Mouse (Mus musculus) lung, embryonic 16.5 days (tissue): Measurements from ENCODE around the gene Col27a1. TPM values are rescaled to one million over a fixed set of nuclear protein-coding genes. Genes with fewer than 3 reads are reported as not detected.

ENCODE experiments used
- ATAC-seq: fragments of 200-750 bp; cut with Nextera tagmentation; 2 replicates; pipeline ENCODE4 v1.8.0; 2017; ENCODE audit warnings: low read depth, mild to moderate bottlenecking, moderate library complexity
- H3K27ac ChIP-seq: fragments of 300-500 bp; sonication (generic); 2 replicates; pipeline ENCODE4 v1.5.1; 2014; ENCODE audit warnings: mild to moderate bottlenecking, control low read depth, low read length
- H3K27me3 ChIP-seq: fragments of 300-500 bp; sonication (generic); 2 replicates; pipeline ENCODE4 v1.6.1; 2014; ENCODE audit warnings: low read depth, low read length, mixed read lengths; ENCODE audit not compliant: control insufficient read depth, insufficient read depth
- H3K36me3 ChIP-seq: fragments of 300-500 bp; sonication (generic); 2 replicates; pipeline ENCODE4 v1.6.1; 2014; ENCODE audit warnings: low read length; ENCODE audit not compliant: control insufficient read depth, insufficient read depth
- H3K4me1 ChIP-seq: fragments of 300-500 bp; sonication (generic); replicated peaks from 2 replicates; pipeline ENCODE4 v1.6.1; 2014; ENCODE audit warnings: low read length, mixed read lengths; ENCODE audit not compliant: control insufficient read depth, insufficient read depth
- H3K4me2 ChIP-seq: fragments of 300-500 bp; sonication (generic); 2 replicates; pipeline ENCODE4 v1.6.1; 2014; ENCODE audit warnings: low read depth, low read length, control low read depth
- H3K4me3 ChIP-seq: fragments of 300-500 bp; sonication (generic); 2 replicates; pipeline ENCODE4 v1.5.1; 2014; ENCODE audit warnings: mild to moderate bottlenecking, low read length, control low read depth
- H3K9ac ChIP-seq: fragments of 300-500 bp; sonication (generic); 2 replicates; pipeline ENCODE4 v1.6.1; 2014; ENCODE audit warnings: low read length, control low read depth
- H3K9me3 ChIP-seq: fragments of 300-500 bp; sonication (generic); 2 replicates; pipeline ENCODE4 v1.6.1; 2016; ENCODE audit warnings: low read length; ENCODE audit not compliant: control insufficient read depth
- WGBS: fragments of 180-500 bp; shearing (Covaris S2); extraction: QIAGEN DNeasy Blood & Tissue Kit; methylation state at CpG from one replicate; pipeline ENCODE4 v1.1.7; 2014; 5-methylcytosine and 5-hydroxymethylcytosine counted together
- polyA plus RNA-seq: library from polyadenylated mRNA; unstranded; fragments of >200 nt; fragmentation: Nextera tagmentation; extraction: Ambion mirVana; gene quantifications from 2 replicates; pipeline ENCODE4 v1.2.1, GENCODE M21; 2015

The Col27a1 gene
- 16.4 and 18.3 TPM in 2 replicates for polyA plus RNA-seq

DNA sequence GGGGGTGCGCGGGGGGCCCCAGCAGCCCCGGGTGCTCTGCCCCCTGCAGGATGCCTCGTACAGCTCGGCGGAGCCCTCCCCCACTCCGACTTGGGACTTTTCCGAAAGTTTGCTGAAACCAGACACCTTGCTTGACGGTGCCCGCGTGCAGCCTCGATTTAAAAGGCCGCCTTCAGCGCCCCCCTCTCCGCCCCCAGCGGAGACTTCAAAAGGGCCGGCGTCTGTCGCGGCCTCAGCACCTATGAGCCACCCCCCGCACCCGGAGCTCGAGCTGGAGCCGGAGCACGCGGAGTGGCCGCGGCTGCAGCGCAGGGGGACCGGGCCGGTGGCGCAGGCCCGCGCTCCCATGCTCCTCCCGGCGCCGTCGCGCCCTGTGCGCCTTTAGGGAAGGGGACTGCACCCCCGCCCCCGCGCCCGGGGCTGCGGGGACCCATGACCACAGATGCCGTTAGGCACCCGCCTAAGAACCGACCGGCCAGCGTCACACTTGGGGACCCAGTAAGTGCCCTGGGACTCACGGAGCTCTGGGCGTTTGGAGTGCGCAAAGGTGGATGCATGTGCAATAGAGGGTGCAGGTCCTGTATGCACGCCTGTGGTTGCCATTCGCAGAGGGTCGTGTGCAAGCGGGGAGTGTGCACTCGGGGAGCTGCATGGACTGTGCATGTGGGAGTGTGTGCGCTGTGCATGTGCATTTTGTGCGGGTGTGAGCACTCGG lies at the start of gene Col27a1:
Gene Col27a1, plus strand, starts transcription at position 98 of the 715 bp plus-strand sequence.
- under 1% methylated on average over 61 of the region's 61 CpGs for WGBS
- H3K4me2 ChIP-seq, result peak within 1 kb of the TSS; percentile 96
- H3K27ac ChIP-seq, result peak within 1 kb of the TSS; percentile 67

DNA sequence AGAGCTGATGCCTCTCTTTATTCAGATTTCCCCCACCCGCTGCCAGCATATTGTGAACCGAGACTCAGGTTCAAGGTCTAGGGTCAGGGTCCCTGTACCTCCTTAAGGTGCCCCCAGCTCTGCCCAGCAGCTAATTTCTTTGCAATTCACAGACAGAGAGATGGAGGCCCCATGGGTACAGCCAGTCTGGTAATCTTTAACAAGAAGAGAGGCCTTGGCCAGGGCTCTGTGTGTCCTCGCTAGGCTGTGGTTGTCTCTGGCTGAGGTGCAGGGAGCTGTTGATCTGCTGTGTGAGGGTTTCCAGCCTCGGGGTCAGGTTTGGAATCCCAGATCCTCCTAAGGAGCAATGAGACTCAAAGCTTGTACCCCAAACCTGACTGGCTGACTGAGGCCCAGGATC lies 48.2 kb upstream of the Col27a1 start:
- no peaks in the 10 kb centered on the region for H3K27me3 ChIP-seq
- H3K36me3 ChIP-seq, result no peaks in the 10 kb centered on the region
- H3K9ac ChIP-seq, result no peak overlapping the region
- H3K4me1 ChIP-seq, result no peaks in the 10 kb centered on the region
- no peak overlapping the region for H3K4me3 ChIP-seq
- ATAC-seq, result no peak
- no peak overlapping the region for H3K4me2 ChIP-seq
- no peaks in the 10 kb centered on the region for H3K9me3 ChIP-seq
- WGBS, result 79% methylated on average over 4 of the region's 4 CpGs
- H3K27ac ChIP-seq, result no peak overlapping the region

More for the DNA sequence above, at the start of gene Col27a1:
- no peaks in the 10 kb centered on the region for H3K36me3 ChIP-seq
- H3K4me3 ChIP-seq, result peak within 1 kb of the TSS; percentile 88
- peak; percentile 45 for ATAC-seq
- no peaks in the 10 kb centered on the region for H3K9me3 ChIP-seq
- peak within 1 kb of the TSS; percentile 91 for H3K9ac ChIP-seq
- peaks cover 11% of the 10 kb centered on the region for H3K27me3 ChIP-seq
- H3K4me1 ChIP-seq, result peaks cover 30% of the 10 kb centered on the region

DNA sequence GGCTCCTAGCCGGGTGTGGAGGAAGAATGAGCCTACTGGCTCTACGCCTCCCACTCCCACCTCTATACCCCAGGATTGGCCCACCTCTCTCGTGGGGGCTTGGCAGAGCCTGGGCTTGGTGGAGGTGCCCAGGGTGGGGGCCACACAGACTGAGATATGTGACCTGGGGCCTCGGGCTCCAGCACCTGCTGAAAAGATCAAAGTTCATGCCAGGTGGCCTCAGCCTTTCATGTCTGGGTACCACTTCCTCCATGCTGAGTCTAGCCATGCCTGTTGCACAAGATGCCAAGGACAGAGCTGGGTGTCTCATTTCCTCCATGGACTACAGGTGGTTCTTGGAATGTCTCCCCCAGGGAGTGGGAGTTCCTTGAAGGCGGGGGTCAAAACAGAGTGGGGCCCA lies 47.5 kb upstream of the Col27a1 start:
- H3K27me3 ChIP-seq, result 0 out of 2 replicates have a peak, but pooled peaks cover 2% of the 10 kb centered on the region
- H3K4me2 ChIP-seq, result no peak overlapping the region
- ATAC-seq, result no peak
- no peaks in the 10 kb centered on the region for H3K9me3 ChIP-seq
- no peaks in the 10 kb centered on the region for H3K36me3 ChIP-seq
- no peak overlapping the region for H3K4me3 ChIP-seq
- H3K9ac ChIP-seq, result no peak overlapping the region
- 79% methylated on average over 5 of the region's 5 CpGs for WGBS
- H3K27ac ChIP-seq, result no peak overlapping the region
- no peaks in the 10 kb centered on the region for H3K4me1 ChIP-seq

- Histone ChIP-seq H3K4me3 (no peak overlapping the region), H3K4me1 (no peaks in the 10 kb centered on the region; the same call in 1 of the 2 replicates), H3K9ac (no peak overlapping the region), H3K9me3 (peaks cover 2% of the 10 kb centered on the region; the same call in 1 of the 2 replicates), H3K27ac (no peak overlapping the region), H3K27me3 (0 out of 2 replicates have a peak, but pooled peaks cover 2% of the 10 kb centered on the region), H3K4me2 (no peak overlapping the region), H3K36me3 (no peaks in the 10 kb centered on the region)
- 77% methylated on average over 4 of the region's 4 CpGs for WGBS
- no peak for ATAC-seq
Measured at GRCm38 (mm10) chr4:63170061-63170460, 43.7 kb upstream of the Col27a1 start.

- 0 out of 2 replicates have a peak, but pooled peaks cover 2% of the 10 kb centered on the region for H3K27me3 ChIP-seq
Measured at GRCm38 (mm10) chr4:63171122-63171521, 42.7 kb upstream of the Col27a1 start.

GRCm38 (mm10) chr4:63171969-63172685 lies 41.7 kb upstream of the Col27a1 start, which contains the start of gene Kif12:
TSS of gene Kif12 (minus strand) at chr4:63172131.
- peak; percentile 80 for ATAC-seq
- 42% methylated on average over 4 of the region's 4 CpGs for WGBS

More at GRCm38 (mm10) chr4:63171122-63171521, 42.7 kb upstream of the Col27a1 start:
- Histone ChIP-seq H3K27ac (no peak overlapping the region), H3K36me3 (no peaks in the 10 kb centered on the region), H3K9me3 (peaks cover 2% of the 10 kb centered on the region; the same call in 1 of the 2 replicates), H3K4me1 (no peaks in the 10 kb centered on the region; the same call in 1 of the 2 replicates), H3K4me3 (peak overlapping the region; percentile 26), H3K9ac (peak overlapping the region; percentile 45), H3K4me2 (peak overlapping the region; percentile 39)
- ATAC-seq, result peak; percentile 49
- WGBS, result 32% methylated on average over 24 of the region's 24 CpGs

DNA sequence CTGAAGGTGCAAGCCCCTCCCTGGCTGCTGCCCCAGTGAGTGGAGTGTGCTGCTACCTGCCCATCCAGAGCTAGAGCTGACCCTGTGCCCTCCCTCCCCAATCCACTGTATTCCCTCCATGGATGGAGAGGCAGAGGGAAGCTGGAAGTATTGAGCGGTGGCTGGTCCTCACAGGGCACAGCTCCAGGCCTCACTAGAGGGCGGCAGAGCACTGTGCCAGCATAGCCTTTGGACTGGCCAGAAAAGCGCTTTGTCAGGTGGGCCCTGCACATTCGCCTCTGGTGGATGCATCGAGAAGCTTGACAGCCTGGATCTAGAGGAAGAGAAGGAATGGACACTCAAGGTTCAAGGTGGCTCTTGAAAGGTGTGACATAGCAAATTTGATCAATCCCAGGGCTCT lies 32.2 kb upstream of the Col27a1 start:
- Histone ChIP-seq H3K9ac (no peak overlapping the region), H3K9me3 (no peaks in the 10 kb centered on the region), H3K27me3 (no peaks in the 10 kb centered on the region), H3K4me2 (no peak overlapping the region), H3K36me3 (no peaks in the 10 kb centered on the region), H3K4me3 (no peak overlapping the region), H3K4me1 (peaks cover 9% of the 10 kb centered on the region), H3K27ac (no peak overlapping the region)
- WGBS, result 3% methylated on average over 5 of the region's 5 CpGs
- ATAC-seq, result peak; percentile 45; the same call in 1 of the 2 replicates

More at GRCm38 (mm10) chr4:63171969-63172685, 41.7 kb upstream of the Col27a1 start, which contains the start of gene Kif12:
- Histone ChIP-seq H3K4me1 (no peaks in the 10 kb centered on the region; the same call in 1 of the 2 replicates), H3K9ac (peak within 1 kb of the TSS; percentile 45), H3K36me3 (no peaks in the 10 kb centered on the region), H3K9me3 (peaks cover 2% of the 10 kb centered on the region; the same call in 1 of the 2 replicates), H3K4me3 (peak within 1 kb of the TSS; percentile 26), H3K27me3 (0 out of 2 replicates have a peak, but pooled peaks cover 2% of the 10 kb centered on the region), H3K27ac (peak within 1 kb of the TSS; percentile 55), H3K4me2 (peak within 1 kb of the TSS; percentile 39)

DNA sequence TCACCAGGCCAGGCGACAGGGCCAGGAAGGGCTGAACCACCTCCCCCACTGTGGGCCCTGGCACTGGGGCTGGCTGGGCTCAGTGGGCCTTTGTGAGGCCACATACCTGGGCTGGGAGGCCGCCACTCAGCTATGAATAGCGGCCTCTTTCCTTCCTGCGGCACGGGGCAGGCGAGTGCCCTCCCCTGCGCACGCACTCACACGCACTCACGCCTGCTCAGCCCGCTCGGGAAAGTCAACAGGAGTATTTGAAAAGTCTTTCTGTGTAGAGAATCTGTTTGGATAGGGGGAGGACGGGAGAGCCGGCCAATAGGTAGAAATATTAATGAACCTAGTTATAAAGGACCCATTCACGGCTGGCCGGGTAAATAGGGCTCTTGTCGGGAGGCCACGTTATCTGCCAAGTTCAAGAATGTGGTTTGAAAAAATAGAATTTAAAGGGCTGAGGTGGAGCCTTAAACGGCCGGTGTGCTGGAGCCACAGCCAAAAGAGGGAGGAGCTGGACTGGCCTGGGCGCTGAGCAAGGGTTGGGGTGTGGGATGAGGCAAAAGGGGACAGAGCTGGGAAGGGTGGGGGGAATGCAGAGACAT lies 27.4 kb upstream of the Col27a1 start:
- Histone ChIP-seq H3K9ac (no peak overlapping the region), H3K36me3 (no peaks in the 10 kb centered on the region), H3K4me2 (no peak overlapping the region), H3K4me3 (no peak overlapping the region), H3K4me1 (peaks cover 15% of the 10 kb centered on the region), H3K9me3 (no peaks in the 10 kb centered on the region), H3K27ac (peak overlapping the region; percentile 95), H3K27me3 (no peaks in the 10 kb centered on the region)
- WGBS, result 44% methylated on average over 21 of the region's 21 CpGs
- ATAC-seq, result peak; percentile 93
